Mouse (Mus musculus) G1E (cell line): ENCODE measurements around the gene Ugt1a10. TPM values are rescaled to one million over a fixed set of nuclear protein-coding genes. Genes with fewer than 3 reads are reported as not detected.
A peak's percentile ranks its signal among the peaks of the same experiment; 100 is the strongest.

Experiments used
- ATAC-seq: 2 replicates; pipeline ENCODE4 v1.8.0; 2016; ENCODE audit warnings: mild to moderate bottlenecking; ENCODE audit not compliant: insufficient number of reproducible peaks, poor library complexity, low FRiP score, severe bottlenecking; ENCODE audit errors: extremely low read depth
- DNase-seq: peaks from one replicate; pipeline ENCODE4 v3.0.0; 2012; ENCODE audit warnings: low spot score
- H3K27me3 ChIP-seq: 2 replicates; pipeline ENCODE4 v1.6.1; 2012; ENCODE audit warnings: mild to moderate bottlenecking, low read length, inconsistent platforms; ENCODE audit not compliant: insufficient read depth
- H3K36me3 ChIP-seq: replicated peaks from 2 replicates; pipeline ENCODE3; 2012; ENCODE audit warnings: mild to moderate bottlenecking, inconsistent platforms
- H3K4me1 ChIP-seq: 2 replicates; pipeline ENCODE4 v1.6.1; 2012; ENCODE audit warnings: low read depth, low read length, inconsistent platforms, mixed read lengths; ENCODE audit not compliant: insufficient read depth
- H3K4me3 ChIP-seq: 2 replicates; pipeline ENCODE4 v1.5.1; 2012; ENCODE audit warnings: low read depth, mild to moderate bottlenecking, inconsistent platforms, low read length, moderate library complexity, mixed read lengths
- H3K9me3 ChIP-seq: replicated peaks from 2 replicates; pipeline ENCODE4 v1.6.1; 2012; ENCODE audit warnings: inconsistent platforms
- CTCF ChIP-seq: IDR thresholded peaks from 2 replicates; pipeline ENCODE4 v1.5.1; 2012; ENCODE audit warnings: low read depth, low read length, inconsistent platforms, mixed read lengths
- GATA1 ChIP-seq: IDR thresholded peaks from 2 replicates; pipeline ENCODE4 v1.6.1; 2012; ENCODE audit warnings: borderline replicate concordance, low read length, inconsistent platforms, mixed read lengths
- GATA2 ChIP-seq: IDR thresholded peaks from 2 replicates; pipeline ENCODE4 v1.6.1; 2012; ENCODE audit warnings: low read depth, low read length, inconsistent platforms, borderline replicate concordance
- POLR2AphosphoS5 ChIP-seq: IDR thresholded peaks from 2 replicates; pipeline ENCODE4 v1.6.1; 2012; ENCODE audit warnings: low read depth, low read length, inconsistent platforms; ENCODE audit not compliant: insufficient replicate concordance
- TAL1 ChIP-seq: conservative IDR thresholded peaks from 2 replicates; pipeline ENCODE4 v1.6.1; 2012; ENCODE audit warnings: low read depth, low read length, inconsistent platforms, mixed read lengths
- polyA plus RNA-seq: library from polyadenylated mRNA; stranded (reverse); fragments of >175 nt; gene quantifications from 2 replicates; pipeline ENCODE4 v1.2.3, GENCODE M21; 2012
- total RNA-seq, 2 experiments: library from RNA; stranded (forward) in 1 of 2; stranded (reverse) in 1 of 2; fragments of 200-1000 nt in 1 of 2; fragments of >200 nt in 1 of 2; fragmentation: Nextera tagmentation in 1 of 2; gene quantifications; 2 replicates each; pipeline ENCODE4 v1.2.3; 2014 to 2017

Ugt1a10 gene
- total and polyA plus RNA-seq, 3 experiments = 0.05 TPM; not detected in 2

- Histone ChIP-seq H3K36me3 (peaks cover 61% of the 10 kb centered on the region), H3K9me3 (no peaks in the 10 kb centered on the region), H3K27me3 (peaks cover 14% of the 10 kb centered on the region), H3K4me3 (no peak overlapping the region), H3K4me1 (peaks cover 20% of the 10 kb centered on the region)
- DNase-seq = no peak
- ATAC-seq = no peak
- no peak for TF ChIP-seq GATA2
- TF ChIP-seq POLR2AphosphoS5 = peak; percentile 82
- no peak for TF ChIP-seq TAL1
- no peak for TF ChIP-seq GATA1
- TF ChIP-seq CTCF = no peak
Measured at GRCm38 (mm10) chr1:88260114-88260513, 204.9 kb downstream of the Ugt1a10 start.

GRCm38 (mm10) chr1:88260604-88261377 is 205.6 kb downstream of the Ugt1a10 start:
- Histone ChIP-seq H3K4me3 (no peak overlapping the region), H3K4me1 (peaks cover 20% of the 10 kb centered on the region), H3K36me3 (peaks cover 68% of the 10 kb centered on the region), H3K9me3 (no peaks in the 10 kb centered on the region), H3K27me3 (peaks cover 8% of the 10 kb centered on the region)
- TF ChIP-seq POLR2AphosphoS5 (no peak; the same call in 1 of the 2 replicates), GATA1 (no peak), GATA2 (no peak), TAL1 (no peak), CTCF (no peak; the same call in 1 of the 2 replicates)
- no peak for ATAC-seq
- DNase-seq = no peak

- Histone ChIP-seq H3K4me3 (no peak overlapping the region), H3K4me1 (peaks cover 20% of the 10 kb centered on the region), H3K9me3 (no peaks in the 10 kb centered on the region), H3K27me3 (no peaks in the 10 kb centered on the region; the same call in 1 of the 2 replicates), H3K36me3 (peaks cover 77% of the 10 kb centered on the region)
- DNase-seq (no peak), ATAC-seq (no peak)
- TF ChIP-seq POLR2AphosphoS5 = no peak
- TF ChIP-seq GATA1 = no peak
- no peak for TF ChIP-seq GATA2
- TF ChIP-seq TAL1 = no peak
- no peak for TF ChIP-seq CTCF
Measured at GRCm38 (mm10) chr1:88261706-88262105, 206.5 kb downstream of the Ugt1a10 start.

GRCm38 (mm10) chr1:88262255-88262654 is 207.1 kb downstream of the Ugt1a10 start:
- TF ChIP-seq POLR2AphosphoS5 (no peak), CTCF (no peak), TAL1 (no peak), GATA1 (no peak), GATA2 (no peak)
- peak; percentile 9; the same call in 1 of the 2 replicates for ATAC-seq
- no peaks in the 10 kb centered on the region; the same call in 1 of the 2 replicates for H3K27me3 ChIP-seq
- H3K4me3 ChIP-seq = no peak overlapping the region
- peaks cover 20% of the 10 kb centered on the region for H3K4me1 ChIP-seq
- DNase-seq = peak; percentile 70
- H3K36me3 ChIP-seq = peaks cover 82% of the 10 kb centered on the region
- no peaks in the 10 kb centered on the region for H3K9me3 ChIP-seq

- Histone ChIP-seq H3K9me3 (no peaks in the 10 kb centered on the region), H3K27me3 (no peaks in the 10 kb centered on the region), H3K4me3 (no peak overlapping the region), H3K4me1 (peaks cover 20% of the 10 kb centered on the region), H3K36me3 (peaks cover 90% of the 10 kb centered on the region)
- DNase-seq (no peak), ATAC-seq (no peak)
- TF ChIP-seq POLR2AphosphoS5 (no peak), CTCF (no peak), GATA2 (no peak), TAL1 (no peak), GATA1 (no peak)
Measured at GRCm38 (mm10) chr1:88262961-88263360, 207.8 kb downstream of the Ugt1a10 start.

- H3K9me3 ChIP-seq = no peaks in the 10 kb centered on the region
- H3K4me3 ChIP-seq = no peak overlapping the region
- H3K4me1 ChIP-seq = peaks cover 22% of the 10 kb centered on the region
- peaks cover 98% of the 10 kb centered on the region for H3K36me3 ChIP-seq
- H3K27me3 ChIP-seq = no peaks in the 10 kb centered on the region
- DNase-seq (no peak), ATAC-seq (no peak)
- no peak for TF ChIP-seq CTCF
- no peak for TF ChIP-seq GATA2
- TF ChIP-seq TAL1 = no peak
- no peak; the same call in 1 of the 2 replicates for TF ChIP-seq POLR2AphosphoS5
- no peak for TF ChIP-seq GATA1
Measured at GRCm38 (mm10) chr1:88263778-88264177, 208.6 kb downstream of the Ugt1a10 start.
